Mouse (Mus musculus) liver, embryonic 16.5 days (tissue): ENCODE measurements around the gene Gm49387. TPM values are rescaled to one million over a fixed set of nuclear protein-coding genes. Genes with fewer than 3 reads are reported as not detected.
A peak's percentile ranks its signal among the peaks of the same experiment; 100 is the strongest.

Experiments
- ATAC-seq: fragments of 200-750 bp; cut with Nextera tagmentation; 2 replicates; pipeline ENCODE4 v1.8.0; 2017; ENCODE audit warnings: low read depth, mild to moderate bottlenecking, moderate number of reproducible peaks, moderate library complexity
- H3K27ac ChIP-seq: fragments of 300-500 bp; sonication (generic); 2 replicates; pipeline ENCODE4 v1.5.1; 2014; ENCODE audit warnings: mild to moderate bottlenecking, low read length
- H3K27me3 ChIP-seq: fragments of 300-500 bp; sonication (generic); 2 replicates; pipeline ENCODE4 v1.6.1; 2014; ENCODE audit warnings: low read depth, low read length, mixed read lengths; ENCODE audit not compliant: control insufficient read depth, insufficient read depth
- H3K36me3 ChIP-seq: fragments of 300-500 bp; sonication (generic); 2 replicates; pipeline ENCODE4 v1.6.1; 2014; ENCODE audit warnings: mild to moderate bottlenecking; ENCODE audit not compliant: control insufficient read depth, insufficient read depth
- H3K4me1 ChIP-seq: fragments of 300-500 bp; sonication (generic); 2 replicates; pipeline ENCODE4 v1.6.1; 2014; ENCODE audit warnings: low read depth, low read length, mixed read lengths; ENCODE audit not compliant: control insufficient read depth
- H3K4me2 ChIP-seq: fragments of 300-500 bp; sonication (generic); 2 replicates; pipeline ENCODE4 v1.6.1; 2014; ENCODE audit warnings: low read depth, low read length, mixed read lengths
- H3K4me3 ChIP-seq: fragments of 300-500 bp; sonication (generic); 2 replicates; pipeline ENCODE4 v1.5.1; 2014; ENCODE audit warnings: low read depth, mild to moderate bottlenecking, low read length
- H3K9ac ChIP-seq: fragments of 300-500 bp; sonication (generic); 2 replicates; pipeline ENCODE4 v1.6.1; 2014; ENCODE audit warnings: low read depth, low read length
- H3K9me3 ChIP-seq: fragments of 300-500 bp; sonication (generic); replicated peaks from 2 replicates; pipeline ENCODE4 v1.6.1; 2016; ENCODE audit warnings: low read length; ENCODE audit not compliant: control insufficient read depth
- WGBS: fragments of 180-500 bp; shearing (Covaris S2); extraction: QIAGEN DNeasy Blood & Tissue Kit; methylation state at CpG from one replicate; pipeline ENCODE4 v1.1.7; 2014; ENCODE audit not compliant: insufficient replicate concordance; 5-methylcytosine and 5-hydroxymethylcytosine counted together
- polyA plus RNA-seq: library from polyadenylated mRNA; unstranded; fragments of >200 nt; fragmentation: Nextera tagmentation; extraction: Ambion mirVana; gene quantifications from 2 replicates; pipeline ENCODE4 v1.2.1, GENCODE M21; 2015

Gene Gm49387
- polyA plus RNA-seq, 1 experiment from 2014 or later: 5.1 TPM

- Histone ChIP-seq H3K27ac (no peak overlapping the region), H3K27me3 (no peaks in the 10 kb centered on the region), H3K4me2 (no peak overlapping the region), H3K36me3 (no peaks in the 10 kb centered on the region), H3K9me3 (no peaks in the 10 kb centered on the region; the same call in 1 of the 2 replicates), H3K4me3 (no peak overlapping the region), H3K9ac (no peak overlapping the region), H3K4me1 (no peaks in the 10 kb centered on the region)
- ATAC-seq: no peak
- 60% methylated on average over 9 of the region's 9 CpGs for WGBS
Observed at GRCm38 (mm10) chr14:31575866-31576265, 64.8 kb downstream of the Gm49387 start.

- ATAC-seq: no peak
- Histone ChIP-seq H3K36me3 (no peaks in the 10 kb centered on the region), H3K27me3 (no peaks in the 10 kb centered on the region), H3K4me2 (no peak overlapping the region), H3K4me3 (no peak overlapping the region), H3K27ac (no peak overlapping the region), H3K9me3 (no peaks in the 10 kb centered on the region), H3K4me1 (peaks cover 7% of the 10 kb centered on the region), H3K9ac (no peak overlapping the region)
- 70% methylated on average over 18 of the region's 18 CpGs for WGBS
Observed at GRCm38 (mm10) chr14:31574903-31575665, 65.6 kb downstream of the Gm49387 start.

- Histone ChIP-seq H3K9me3 (no peaks in the 10 kb centered on the region), H3K9ac (no peak overlapping the region), H3K4me3 (no peak overlapping the region), H3K4me1 (peaks cover 17% of the 10 kb centered on the region), H3K27me3 (no peaks in the 10 kb centered on the region), H3K4me2 (no peak overlapping the region), H3K36me3 (no peaks in the 10 kb centered on the region), H3K27ac (no peak overlapping the region)
- 57% methylated on average over 9 of the region's 9 CpGs for WGBS
- ATAC-seq: no peak
Observed at GRCm38 (mm10) chr14:31572561-31573175, 68.0 kb downstream of the Gm49387 start.

GRCm38 (mm10) chr14:31571419-31571818 is 69.3 kb downstream of the Gm49387 start:
- no peak overlapping the region for H3K4me2 ChIP-seq
- H3K4me3 ChIP-seq: no peak overlapping the region
- H3K9ac ChIP-seq: no peak overlapping the region
- ATAC-seq: no peak
- H3K4me1 ChIP-seq: peaks cover 17% of the 10 kb centered on the region
- H3K27ac ChIP-seq: no peak overlapping the region
- WGBS: 79% methylated on average over 5 of the region's 5 CpGs
- H3K9me3 ChIP-seq: no peaks in the 10 kb centered on the region
- no peaks in the 10 kb centered on the region for H3K36me3 ChIP-seq
- H3K27me3 ChIP-seq: no peaks in the 10 kb centered on the region

GRCm38 (mm10) chr14:31570131-31570951 is 70.3 kb downstream of the Gm49387 start:
- H3K4me2 ChIP-seq: no peak overlapping the region

GRCm38 (mm10) chr14:31569151-31569631 is 71.5 kb downstream of the Gm49387 start:
- Histone ChIP-seq H3K27me3 (no peaks in the 10 kb centered on the region), H3K36me3 (no peaks in the 10 kb centered on the region), H3K27ac (no peak overlapping the region), H3K9me3 (no peaks in the 10 kb centered on the region), H3K4me1 (peaks cover 17% of the 10 kb centered on the region), H3K4me2 (no peak overlapping the region), H3K9ac (no peak overlapping the region), H3K4me3 (no peak overlapping the region)
- ATAC-seq: no peak
- WGBS: 19% methylated on average over 7 of the region's 7 CpGs

More at GRCm38 (mm10) chr14:31570131-31570951, 70.3 kb downstream of the Gm49387 start:
- Histone ChIP-seq H3K27ac (no peak overlapping the region), H3K9ac (no peak overlapping the region), H3K9me3 (no peaks in the 10 kb centered on the region), H3K4me1 (peaks cover 17% of the 10 kb centered on the region), H3K4me3 (no peak overlapping the region), H3K27me3 (no peaks in the 10 kb centered on the region), H3K36me3 (no peaks in the 10 kb centered on the region)
- 14% methylated on average over 6 of the region's 6 CpGs for WGBS
- ATAC-seq: peak; percentile 63

- no peaks in the 10 kb centered on the region for H3K27me3 ChIP-seq
- H3K4me1 ChIP-seq: peaks cover 15% of the 10 kb centered on the region
- no peaks in the 10 kb centered on the region for H3K36me3 ChIP-seq
- peak; percentile 68 for ATAC-seq
- H3K27ac ChIP-seq: no peak overlapping the region
- H3K9ac ChIP-seq: no peak overlapping the region
- no peaks in the 10 kb centered on the region for H3K9me3 ChIP-seq
- WGBS: 61% methylated on average over 9 of the region's 9 CpGs
- H3K4me3 ChIP-seq: no peak overlapping the region
- no peak overlapping the region for H3K4me2 ChIP-seq
Observed at GRCm38 (mm10) chr14:31565478-31566212, 75.0 kb downstream of the Gm49387 start.

- no peaks in the 10 kb centered on the region for H3K36me3 ChIP-seq
- no peak for ATAC-seq
- H3K4me2 ChIP-seq: no peak overlapping the region
- H3K27ac ChIP-seq: no peak overlapping the region
- WGBS: 59% methylated on average over 6 of the region's 6 CpGs
- H3K9me3 ChIP-seq: no peaks in the 10 kb centered on the region
- H3K9ac ChIP-seq: no peak overlapping the region
- H3K4me3 ChIP-seq: no peak overlapping the region
- peaks cover 5% of the 10 kb centered on the region for H3K4me1 ChIP-seq
- no peaks in the 10 kb centered on the region for H3K27me3 ChIP-seq
Observed at GRCm38 (mm10) chr14:31564452-31565179, 76.1 kb downstream of the Gm49387 start.
